Mouse (Mus musculus): ENCODE measurements around the gene Gnpat. TPM values are rescaled to one million over a fixed set of nuclear protein-coding genes. Genes with fewer than 3 reads are reported as not detected.

Gnpat gene
- total RNA-seq, 1 experiment: 102 TPM

GRCm38 (mm10) chr8:124827387-124827786 is 35.4 kb upstream of the Gnpat start:
- no peaks in the 10 kb centered on the region for H3K9me3 ChIP-seq (ENCODE audit: control insufficient read depth, insufficient read depth, low read depth, low read length)
- no peak overlapping the region for H3K27ac ChIP-seq (ENCODE audit: insufficient read depth, low read depth, low read length, poor library complexity, severe bottlenecking)
- H3K4me1 ChIP-seq (ENCODE audit: control insufficient read depth in 2 of 2, insufficient read depth in 2 of 2, low read length in 2 of 2, poor library complexity in 1 of 2): peaks cover 0 to 17% of the 10 kb centered on the region in 2 experiments; a peak in 2 of 4 replicates
- no peak overlapping the region for H3K4me3 ChIP-seq (ENCODE audit: insufficient read depth in 1 of 2, low read depth in 1 of 2, low read length in 2 of 2, poor library complexity in 1 of 2, severe bottlenecking in 1 of 2)
- DNase-seq (ENCODE audit: low read depth, low spot score): peak; percentile 60
- TF ChIP-seq ZC3H11A (IDR thresholded peaks at IDR 0.05; ENCODE audit: borderline replicate concordance, low read depth, low read length) (peak; percentile 14; the same call in 1 of the 2 replicates), ZNF384 (IDR thresholded peaks at IDR 0.05; ENCODE audit: low read depth, low read length) (no peak)
- in situ Hi-C loops (cut with MboI; ENCODE audit: low sequenced_read_pairs in 2 of 2, unreplicated experiment in 2 of 2): no loop called here
- peaks cover 2% of the 10 kb centered on the region; the same call in 1 of the 2 replicates for H3K36me3 ChIP-seq (ENCODE audit: control insufficient read depth, insufficient read depth, low read length, poor library complexity, severe bottlenecking)
- no peak overlapping the region for H3K9ac ChIP-seq (ENCODE audit: insufficient read depth, low read depth, low read length, poor library complexity, severe bottlenecking)

- no peaks in the 10 kb centered on the region; the same call in 1 of the 2 replicates for H3K36me3 ChIP-seq (ENCODE audit: control insufficient read depth, insufficient read depth, low read length, poor library complexity, severe bottlenecking)
- H3K9me3 ChIP-seq (ENCODE audit: control insufficient read depth, insufficient read depth, low read depth, low read length): no peaks in the 10 kb centered on the region
- DNase-seq (ENCODE audit: low read depth, low spot score): no peak
- no peak for TF ChIP-seq MAFK (IDR thresholded peaks at IDR 0.05; ENCODE audit: insufficient read depth, low read depth, low read length)
- TF ChIP-seq CHD2 (IDR thresholded peaks at IDR 0.05; ENCODE audit: low read depth, low read length): no peak
- no peak for TF ChIP-seq ZC3H11A (IDR thresholded peaks at IDR 0.05; ENCODE audit: borderline replicate concordance, low read depth, low read length)
- no peak for TF ChIP-seq ZNF384 (IDR thresholded peaks at IDR 0.05; ENCODE audit: low read depth, low read length)
- no peak for TF ChIP-seq HCFC1 (IDR thresholded peaks at IDR 0.05; ENCODE audit: borderline replicate concordance, insufficient read depth, low read length)
- no peak overlapping the region for H3K4me3 ChIP-seq (ENCODE audit: insufficient read depth in 1 of 2, low read depth in 1 of 2, low read length in 2 of 2, poor library complexity in 1 of 2, severe bottlenecking in 1 of 2)
- H3K4me1 ChIP-seq (ENCODE audit: control insufficient read depth in 2 of 2, insufficient read depth in 2 of 2, low read length in 2 of 2, poor library complexity in 1 of 2): peaks cover 0 to 16% of the 10 kb centered on the region in 2 experiments; a peak in 2 of 4 replicates
- H3K9ac ChIP-seq (ENCODE audit: insufficient read depth, low read depth, low read length, poor library complexity, severe bottlenecking): no peak overlapping the region
- no peak overlapping the region for H3K27ac ChIP-seq (ENCODE audit: insufficient read depth, low read depth, low read length, poor library complexity, severe bottlenecking)
- in situ Hi-C loops (cut with MboI; ENCODE audit: low sequenced_read_pairs in 2 of 2, unreplicated experiment in 2 of 2): no loop called here
These were observed 34.1 kb upstream of the Gnpat start for GRCm38 (mm10) chr8:124828561-124829240.

GRCm38 (mm10) chr8:124830050-124830449 is 32.8 kb upstream of the Gnpat start:
- Histone ChIP-seq H3K36me3 (ENCODE audit: control insufficient read depth, insufficient read depth, low read length, poor library complexity, severe bottlenecking) (no peaks in the 10 kb centered on the region; the same call in 1 of the 2 replicates), H3K27ac (ENCODE audit: insufficient read depth, low read depth, low read length, poor library complexity, severe bottlenecking) (no peak overlapping the region), H3K9ac (ENCODE audit: insufficient read depth, low read depth, low read length, poor library complexity, severe bottlenecking) (peak overlapping the region; percentile 17; the same call in 1 of the 2 replicates), H3K9me3 (ENCODE audit: control insufficient read depth, insufficient read depth, low read depth, low read length) (no peaks in the 10 kb centered on the region), H3K4me3 (ENCODE audit: insufficient read depth in 1 of 2, low read depth in 1 of 2, low read length in 2 of 2, poor library complexity in 1 of 2, severe bottlenecking in 1 of 2) (peak overlapping the region; percentile 21 to 51), H3K4me1 (ENCODE audit: control insufficient read depth in 2 of 2, insufficient read depth in 2 of 2, low read length in 2 of 2, poor library complexity in 1 of 2) (peaks cover 0 to 19% of the 10 kb centered on the region in 2 experiments; a peak in 2 of 4 replicates)
- TF ChIP-seq HCFC1 (IDR thresholded peaks at IDR 0.05; ENCODE audit: borderline replicate concordance, insufficient read depth, low read length): no peak
- no peak for DNase-seq (ENCODE audit: low read depth, low spot score)
- in situ Hi-C loops (cut with MboI; ENCODE audit: low sequenced_read_pairs in 2 of 2, unreplicated experiment in 2 of 2): no loop called here

- Histone ChIP-seq H3K27ac (ENCODE audit: insufficient read depth, low read depth, low read length, poor library complexity, severe bottlenecking) (no peak overlapping the region), H3K4me3 (ENCODE audit: insufficient read depth in 1 of 2, low read depth in 1 of 2, low read length in 2 of 2, poor library complexity in 1 of 2, severe bottlenecking in 1 of 2) (no peak overlapping the region), H3K4me1 (ENCODE audit: control insufficient read depth in 2 of 2, insufficient read depth in 2 of 2, low read length in 2 of 2, poor library complexity in 1 of 2) (peaks cover 0 to 16% of the 10 kb centered on the region in 2 experiments; a peak in 2 of 4 replicates), H3K9ac (ENCODE audit: insufficient read depth, low read depth, low read length, poor library complexity, severe bottlenecking) (no peak overlapping the region), H3K9me3 (ENCODE audit: control insufficient read depth, insufficient read depth, low read depth, low read length) (no peaks in the 10 kb centered on the region), H3K36me3 (ENCODE audit: control insufficient read depth, insufficient read depth, low read length, poor library complexity, severe bottlenecking) (no peaks in the 10 kb centered on the region; the same call in 1 of the 2 replicates)
- no peak for DNase-seq (ENCODE audit: low read depth, low spot score)
- TF ChIP-seq ZNF384 (IDR thresholded peaks at IDR 0.05; ENCODE audit: low read depth, low read length) (no peak), ZC3H11A (IDR thresholded peaks at IDR 0.05; ENCODE audit: borderline replicate concordance, low read depth, low read length) (no peak), HCFC1 (IDR thresholded peaks at IDR 0.05; ENCODE audit: borderline replicate concordance, insufficient read depth, low read length) (no peak), MAFK (IDR thresholded peaks at IDR 0.05; ENCODE audit: insufficient read depth, low read depth, low read length) (no peak), CHD2 (IDR thresholded peaks at IDR 0.05; ENCODE audit: low read depth, low read length) (no peak)
- in situ Hi-C loops (cut with MboI; ENCODE audit: low sequenced_read_pairs in 2 of 2, unreplicated experiment in 2 of 2): no loop called here
These were observed 31.3 kb upstream of the Gnpat start for GRCm38 (mm10) chr8:124831531-124831930.

- no peak overlapping the region for H3K9ac ChIP-seq (ENCODE audit: insufficient read depth, low read depth, low read length, poor library complexity, severe bottlenecking)
- H3K4me1 ChIP-seq (ENCODE audit: control insufficient read depth in 2 of 2, insufficient read depth in 2 of 2, low read length in 2 of 2, poor library complexity in 1 of 2): peaks cover 0 to 13% of the 10 kb centered on the region in 2 experiments; a peak in 2 of 4 replicates
- no peak overlapping the region for H3K4me3 ChIP-seq (ENCODE audit: insufficient read depth in 1 of 2, low read depth in 1 of 2, low read length in 2 of 2, poor library complexity in 1 of 2, severe bottlenecking in 1 of 2)
- DNase-seq (ENCODE audit: low read depth, low spot score): no peak
- TF ChIP-seq MAFK (IDR thresholded peaks at IDR 0.05; ENCODE audit: insufficient read depth, low read depth, low read length) (no peak), CHD2 (IDR thresholded peaks at IDR 0.05; ENCODE audit: low read depth, low read length) (no peak), ZNF384 (IDR thresholded peaks at IDR 0.05; ENCODE audit: low read depth, low read length) (no peak), ZC3H11A (IDR thresholded peaks at IDR 0.05; ENCODE audit: borderline replicate concordance, low read depth, low read length) (no peak), HCFC1 (IDR thresholded peaks at IDR 0.05; ENCODE audit: borderline replicate concordance, insufficient read depth, low read length) (no peak)
- H3K9me3 ChIP-seq (ENCODE audit: control insufficient read depth, insufficient read depth, low read depth, low read length): no peaks in the 10 kb centered on the region
- no peaks in the 10 kb centered on the region; the same call in 1 of the 2 replicates for H3K36me3 ChIP-seq (ENCODE audit: control insufficient read depth, insufficient read depth, low read length, poor library complexity, severe bottlenecking)
- H3K27ac ChIP-seq (ENCODE audit: insufficient read depth, low read depth, low read length, poor library complexity, severe bottlenecking): no peak overlapping the region
- in situ Hi-C loops (cut with MboI; ENCODE audit: low sequenced_read_pairs in 2 of 2, unreplicated experiment in 2 of 2): no loop called here
These were observed 30.9 kb upstream of the Gnpat start for GRCm38 (mm10) chr8:124831941-124832340.
